Mouse (Mus musculus): ENCODE measurements at regions not wholly inside any gene's neighbourhood (a gene's known extent, or its start where the extent isn't known, plus 50 kb on each side); places are given as distances from the start of the nearest gene placed in this dataset.

DNA sequence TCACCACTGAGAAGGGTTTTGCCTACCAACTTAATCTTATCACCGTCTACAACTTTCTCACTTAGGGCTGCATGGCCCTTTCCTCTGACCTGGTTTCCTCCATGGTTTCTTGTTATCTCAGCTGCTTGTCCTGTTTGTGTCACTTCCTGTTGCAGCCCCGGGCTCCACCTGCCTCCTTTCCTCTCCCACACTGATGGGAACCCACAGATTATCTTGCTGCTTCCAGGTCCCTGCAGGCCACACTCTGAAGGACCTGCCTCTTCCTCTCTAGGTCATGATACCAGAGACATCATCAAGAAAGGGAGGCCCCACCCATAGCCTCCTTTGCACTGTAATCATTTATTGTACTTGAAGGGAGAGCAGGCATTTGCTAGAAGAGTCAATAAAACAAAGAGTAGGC is 184.4 kb upstream of the Tnp1 start:
- H3K79me2 ChIP-seq (replicated peaks; ENCODE audit: control insufficient read depth, extremely low read depth, insufficient read depth, poor library complexity, severe bottlenecking), result no peaks in the 10 kb centered on the region
- H3K9ac ChIP-seq (ENCODE audit: insufficient read depth, low read depth), result no peak overlapping the region
- H3K4me1 ChIP-seq (ENCODE audit: control insufficient read depth in 1 of 2, insufficient read depth in 2 of 2), result no peaks in the 10 kb centered on the region
- H3K27me3 ChIP-seq (replicated peaks), result peaks cover 67% of the 10 kb centered on the region
- no peak overlapping the region for H3K4me2 ChIP-seq (ENCODE audit: insufficient read depth, low read depth, poor library complexity, severe bottlenecking)
- in situ Hi-C loops (cut with MboI; ENCODE audit: low pct_ligation_motif_present, low pct_unique_long_range_greater_than_20kb, low sequenced_read_pairs), result no loop called here
- H3K27ac ChIP-seq (ENCODE audit: insufficient read depth, low read depth), result no peak overlapping the region
- H3K4me3 ChIP-seq (replicated peaks in 1 of 3; ENCODE audit: low read depth in 2 of 3, low read length in 2 of 3, poor library complexity in 1 of 3), result no peak overlapping the region
- H3K36me3 ChIP-seq (replicated peaks in 1 of 2; ENCODE audit: control insufficient read depth in 1 of 2, insufficient read depth in 1 of 2, low read length in 1 of 2), result no peaks in the 10 kb centered on the region
- no peak for DNase-seq (ENCODE audit: extremely low read depth)
- H3K9me3 ChIP-seq (replicated peaks; ENCODE audit: low read length), result no peaks in the 10 kb centered on the region
- dilution Hi-C loops (cut with MboI; ENCODE audit: extremely low pct_ligation_motif_present, extremely low pct_unique_long_range_greater_than_20kb, low sequenced_read_pairs), result no loop called here
- TF ChIP-seq KAT2A (IDR thresholded peaks at IDR 0.05; ENCODE audit: insufficient replicate concordance, low read length), result no peak
- TF ChIP-seq ZC3H11A (IDR thresholded peaks at IDR 0.05; ENCODE audit: low read depth, low read length), result no peak
- TF ChIP-seq E2F4 (IDR thresholded peaks at IDR 0.05; ENCODE audit: insufficient replicate concordance, low read depth, low read length), result no peak
- TF ChIP-seq ELF1 (IDR thresholded peaks at IDR 0.05; ENCODE audit: low read depth, low read length), result no peak
- TF ChIP-seq POLR2AphosphoS2 (IDR thresholded peaks at IDR 0.05; ENCODE audit: low read depth, low read length), result no peak
- no peak for TF ChIP-seq BHLHE40 (IDR thresholded peaks at IDR 0.05; ENCODE audit: low read depth, low read length)
- TF ChIP-seq TBP (conservative IDR thresholded peaks at IDR 0.05; ENCODE audit: low read depth, low read length), result no peak
- TF ChIP-seq ZMIZ1 (IDR thresholded peaks at IDR 0.05; ENCODE audit: low read depth, low read length), result no peak
- no peak for TF ChIP-seq MXI1 (IDR thresholded peaks at IDR 0.05; ENCODE audit: low read depth, low read length)
- no peak for TF ChIP-seq POLR2A (IDR thresholded peaks at IDR 0.05; ENCODE audit: low read depth, low read length)
- TF ChIP-seq JUND (conservative IDR thresholded peaks at IDR 0.05; ENCODE audit: low read depth, low read length), result no peak
- no peak for TF ChIP-seq NRF1 (IDR thresholded peaks at IDR 0.05; ENCODE audit: low read depth, low read length)
- no peak for TF ChIP-seq NELFE (IDR thresholded peaks at IDR 0.05; ENCODE audit: low read depth, low read length)
- TF ChIP-seq TCF12 (IDR thresholded peaks at IDR 0.05; ENCODE audit: low read depth, low read length), result no peak
- no peak for TF ChIP-seq ZNF384 (IDR thresholded peaks at IDR 0.05; ENCODE audit: low read depth, low read length)
- TF ChIP-seq MYC (IDR thresholded peaks at IDR 0.05; ENCODE audit: low read depth, low read length), result no peak
- no peak for TF ChIP-seq GABPA (IDR thresholded peaks at IDR 0.05; ENCODE audit: insufficient replicate concordance, low read depth, low read length)

DNA sequence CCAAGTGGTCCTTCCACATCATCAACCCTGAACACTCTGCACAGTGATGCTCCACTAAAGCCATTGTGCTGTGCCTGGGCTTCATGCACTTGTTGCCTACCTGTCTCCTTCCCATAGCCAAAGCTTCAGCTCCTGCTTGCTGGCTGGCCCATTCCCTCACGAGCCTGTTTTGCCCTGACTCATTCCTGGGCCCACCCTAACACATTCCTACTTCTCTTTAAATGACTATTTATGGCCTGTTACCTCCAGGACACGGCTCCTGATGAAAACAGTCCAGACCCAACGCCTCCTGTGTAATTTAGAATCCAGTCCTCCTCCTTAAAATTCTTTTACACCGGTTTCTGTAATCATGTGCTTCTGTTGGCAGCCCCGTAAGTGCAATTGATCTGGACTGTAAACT is 175.1 kb upstream of the Tnp1 start:
- no peaks in the 10 kb centered on the region for H3K79me2 ChIP-seq (replicated peaks; ENCODE audit: control insufficient read depth, extremely low read depth, insufficient read depth, poor library complexity, severe bottlenecking)
- TF ChIP-seq KAT2A (IDR thresholded peaks at IDR 0.05; ENCODE audit: insufficient replicate concordance, low read length) (no peak), TCF12 (IDR thresholded peaks at IDR 0.05; ENCODE audit: low read depth, low read length) (no peak)
- H3K9ac ChIP-seq (ENCODE audit: insufficient read depth, low read depth), result no peak overlapping the region
- H3K4me1 ChIP-seq (ENCODE audit: control insufficient read depth in 1 of 2, insufficient read depth in 2 of 2), result no peaks in the 10 kb centered on the region
- in situ Hi-C loops (cut with MboI; ENCODE audit: low pct_ligation_motif_present, low pct_unique_long_range_greater_than_20kb, low sequenced_read_pairs) (no loop called here), dilution Hi-C loops (cut with MboI; ENCODE audit: extremely low pct_ligation_motif_present, extremely low pct_unique_long_range_greater_than_20kb, low sequenced_read_pairs) (no loop called here)
- DNase-seq (ENCODE audit: extremely low read depth), result no peak
- H3K4me2 ChIP-seq (ENCODE audit: insufficient read depth, low read depth, poor library complexity, severe bottlenecking), result no peak overlapping the region
- H3K4me3 ChIP-seq (replicated peaks in 1 of 3; ENCODE audit: low read depth in 2 of 3, low read length in 2 of 3, poor library complexity in 1 of 3), result no peak overlapping the region
- H3K36me3 ChIP-seq (replicated peaks in 1 of 2; ENCODE audit: control insufficient read depth in 1 of 2, insufficient read depth in 1 of 2, low read length in 1 of 2), result no peaks in the 10 kb centered on the region
- H3K27me3 ChIP-seq (replicated peaks), result peaks cover 75% of the 10 kb centered on the region
- no peaks in the 10 kb centered on the region for H3K9me3 ChIP-seq (replicated peaks; ENCODE audit: low read length)
- no peak overlapping the region for H3K27ac ChIP-seq (ENCODE audit: insufficient read depth, low read depth)
